Mouse (Mus musculus): ENCODE measurements at regions not wholly inside any gene's neighbourhood (a gene's known extent, or its start where the extent isn't known, plus 50 kb on each side); places are given as distances from the start of the nearest gene placed in this dataset.

GRCm38 (mm10) chr12:15741219-15741618 lies 75.5 kb downstream of the Trib2 start:
- H3K36me3 ChIP-seq (ENCODE audit: control insufficient read depth, insufficient read depth, low read length) = no peaks in the 10 kb centered on the region
- H3K27me3 ChIP-seq (ENCODE audit: control insufficient read depth, insufficient read depth, low read length) = no peaks in the 10 kb centered on the region
- H3K4me1 ChIP-seq (ENCODE audit: control insufficient read depth, insufficient read depth, insufficient read length, low read length) = no peaks in the 10 kb centered on the region
- TF ChIP-seq POLR2A (IDR thresholded peaks at IDR 0.05; ENCODE audit: low read depth, low read length) = no peak
- TF ChIP-seq CTCF (IDR thresholded peaks at IDR 0.05; ENCODE audit: extremely low read depth, insufficient read length, insufficient replicate concordance, low read depth, low read length) = no peak
- H3K4me3 ChIP-seq (ENCODE audit: low read depth, low read length) = no peak overlapping the region
- no peak overlapping the region for H3K27ac ChIP-seq (ENCODE audit: insufficient read depth, low read depth, low read length)
- 61% methylated on average over 2 of the region's 2 CpGs for WGBS

- no peaks in the 10 kb centered on the region for H3K4me1 ChIP-seq (ENCODE audit: control insufficient read depth, insufficient read depth, insufficient read length, low read length)
- no peak for TF ChIP-seq CTCF (IDR thresholded peaks at IDR 0.05; ENCODE audit: extremely low read depth, insufficient read length, insufficient replicate concordance, low read depth, low read length)
- TF ChIP-seq POLR2A (IDR thresholded peaks at IDR 0.05; ENCODE audit: low read depth, low read length) = no peak
- no peaks in the 10 kb centered on the region for H3K36me3 ChIP-seq (ENCODE audit: control insufficient read depth, insufficient read depth, low read length)
- WGBS = 44% methylated on average over 4 of the region's 4 CpGs
- no peak overlapping the region for H3K27ac ChIP-seq (ENCODE audit: insufficient read depth, low read depth, low read length)
- H3K27me3 ChIP-seq (ENCODE audit: control insufficient read depth, insufficient read depth, low read length) = no peaks in the 10 kb centered on the region
- H3K4me3 ChIP-seq (ENCODE audit: low read depth, low read length) = no peak overlapping the region
These were observed 77.7 kb downstream of the Trib2 start for GRCm38 (mm10) chr12:15738989-15739388.

GRCm38 (mm10) chr12:15731261-15731660 lies 85.5 kb downstream of the Trib2 start:
- Histone ChIP-seq H3K27ac (ENCODE audit: insufficient read depth, low read depth, low read length) (no peak overlapping the region), H3K4me1 (ENCODE audit: control insufficient read depth, insufficient read depth, insufficient read length, low read length) (no peaks in the 10 kb centered on the region), H3K4me3 (ENCODE audit: low read depth, low read length) (no peak overlapping the region), H3K36me3 (ENCODE audit: control insufficient read depth, insufficient read depth, low read length) (no peaks in the 10 kb centered on the region), H3K27me3 (ENCODE audit: control insufficient read depth, insufficient read depth, low read length) (no peaks in the 10 kb centered on the region)
- TF ChIP-seq CTCF (IDR thresholded peaks at IDR 0.05; ENCODE audit: extremely low read depth, insufficient read length, insufficient replicate concordance, low read depth, low read length) (no peak), POLR2A (IDR thresholded peaks at IDR 0.05; ENCODE audit: low read depth, low read length) (no peak)
- WGBS = 53% methylated on average over 3 of the region's 3 CpGs

GRCm38 (mm10) chr12:15729696-15730095 lies 87.0 kb downstream of the Trib2 start:
- H3K27ac ChIP-seq (ENCODE audit: insufficient read depth, low read depth, low read length) = no peak overlapping the region
- H3K27me3 ChIP-seq (ENCODE audit: control insufficient read depth, insufficient read depth, low read length) = no peaks in the 10 kb centered on the region
- no peaks in the 10 kb centered on the region for H3K36me3 ChIP-seq (ENCODE audit: control insufficient read depth, insufficient read depth, low read length)
- H3K4me1 ChIP-seq (ENCODE audit: control insufficient read depth, insufficient read depth, insufficient read length, low read length) = no peaks in the 10 kb centered on the region
- H3K4me3 ChIP-seq (ENCODE audit: low read depth, low read length) = no peak overlapping the region
- TF ChIP-seq CTCF (IDR thresholded peaks at IDR 0.05; ENCODE audit: extremely low read depth, insufficient read length, insufficient replicate concordance, low read depth, low read length) (no peak), POLR2A (IDR thresholded peaks at IDR 0.05; ENCODE audit: low read depth, low read length) (no peak)
- WGBS = 68% methylated on average over 3 of the region's 3 CpGs

GRCm38 (mm10) chr12:15723529-15723928 lies 93.2 kb downstream of the Trib2 start:
- TF ChIP-seq POLR2A (IDR thresholded peaks at IDR 0.05; ENCODE audit: low read depth, low read length) (no peak), CTCF (IDR thresholded peaks at IDR 0.05; ENCODE audit: extremely low read depth, insufficient read length, insufficient replicate concordance, low read depth, low read length) (no peak)
- WGBS = 75% methylated on average over 6 of the region's 6 CpGs
- no peaks in the 10 kb centered on the region for H3K27me3 ChIP-seq (ENCODE audit: control insufficient read depth, insufficient read depth, low read length)
- no peak overlapping the region for H3K4me3 ChIP-seq (ENCODE audit: low read depth, low read length)
- no peak overlapping the region for H3K27ac ChIP-seq (ENCODE audit: insufficient read depth, low read depth, low read length)
- no peaks in the 10 kb centered on the region for H3K36me3 ChIP-seq (ENCODE audit: control insufficient read depth, insufficient read depth, low read length)
- no peaks in the 10 kb centered on the region for H3K4me1 ChIP-seq (ENCODE audit: control insufficient read depth, insufficient read depth, insufficient read length, low read length)

GRCm38 (mm10) chr12:15722161-15722560 lies 94.6 kb downstream of the Trib2 start:
- Histone ChIP-seq H3K27me3 (ENCODE audit: control insufficient read depth, insufficient read depth, low read length) (no peaks in the 10 kb centered on the region), H3K4me1 (ENCODE audit: control insufficient read depth, insufficient read depth, insufficient read length, low read length) (no peaks in the 10 kb centered on the region), H3K27ac (ENCODE audit: insufficient read depth, low read depth, low read length) (no peak overlapping the region), H3K4me3 (ENCODE audit: low read depth, low read length) (no peak overlapping the region), H3K36me3 (ENCODE audit: control insufficient read depth, insufficient read depth, low read length) (no peaks in the 10 kb centered on the region)
- 74% methylated on average over 2 of the region's 2 CpGs for WGBS
- TF ChIP-seq CTCF (IDR thresholded peaks at IDR 0.05; ENCODE audit: extremely low read depth, insufficient read length, insufficient replicate concordance, low read depth, low read length) (no peak), POLR2A (IDR thresholded peaks at IDR 0.05; ENCODE audit: low read depth, low read length) (no peak)

- H3K36me3 ChIP-seq (ENCODE audit: control insufficient read depth, insufficient read depth, low read length) = no peaks in the 10 kb centered on the region
- no peaks in the 10 kb centered on the region for H3K27me3 ChIP-seq (ENCODE audit: control insufficient read depth, insufficient read depth, low read length)
- H3K4me3 ChIP-seq (ENCODE audit: low read depth, low read length) = no peak overlapping the region
- H3K4me1 ChIP-seq (ENCODE audit: control insufficient read depth, insufficient read depth, insufficient read length, low read length) = no peaks in the 10 kb centered on the region
- H3K27ac ChIP-seq (ENCODE audit: insufficient read depth, low read depth, low read length) = no peak overlapping the region
- WGBS = 80% methylated on average over 6 of the region's 6 CpGs
- no peak for TF ChIP-seq CTCF (IDR thresholded peaks at IDR 0.05; ENCODE audit: extremely low read depth, insufficient read length, insufficient replicate concordance, low read depth, low read length)
These were observed 96.6 kb downstream of the Trib2 start for GRCm38 (mm10) chr12:15720171-15720570.

- H3K4me1 ChIP-seq (ENCODE audit: control insufficient read depth, insufficient read depth, insufficient read length, low read length) = no peaks in the 10 kb centered on the region
- no peak overlapping the region for H3K27ac ChIP-seq (ENCODE audit: insufficient read depth, low read depth, low read length)
- TF ChIP-seq CTCF (IDR thresholded peaks at IDR 0.05; ENCODE audit: extremely low read depth, insufficient read length, insufficient replicate concordance, low read depth, low read length) = no peak
- TF ChIP-seq POLR2A (IDR thresholded peaks at IDR 0.05; ENCODE audit: low read depth, low read length) = no peak
- WGBS = 52% methylated on average over 1 of the region's 1 CpGs
- no peaks in the 10 kb centered on the region for H3K36me3 ChIP-seq (ENCODE audit: control insufficient read depth, insufficient read depth, low read length)
- no peak overlapping the region for H3K4me3 ChIP-seq (ENCODE audit: low read depth, low read length)
- H3K27me3 ChIP-seq (ENCODE audit: control insufficient read depth, insufficient read depth, low read length) = no peaks in the 10 kb centered on the region
These were observed 97.9 kb downstream of the Trib2 start for GRCm38 (mm10) chr12:15718827-15719226.
